Mouse (Mus musculus) MEL (cell line): ENCODE results near the gene Grik1. TPM values are rescaled to one million over a fixed set of nuclear protein-coding genes. Genes with fewer than 3 reads are reported as not detected.

ENCODE experiments used
- DNase-seq: peaks from one replicate; pipeline ENCODE4 v3.0.0; 2011; ENCODE audit warnings: low read depth, low spot score
- H3K27ac ChIP-seq: 2 replicates; pipeline ENCODE4 v1.5.1; 2012; ENCODE audit warnings: low read depth, mild to moderate bottlenecking, control low read depth, low read length, moderate library complexity; ENCODE audit not compliant: control insufficient read depth
- H3K27me3 ChIP-seq, 2 experiments: fragments of 150-350 bp in 1 of 2; sonication (generic) in 1 of 2; 2 replicates each; pipeline ENCODE4 v1.6.1; 2012; ENCODE audit warnings: low read length in 2 of 2, mild to moderate bottlenecking in 2 of 2, improper control_type of control experiment in 1 of 2, moderate library complexity in 1 of 2; ENCODE audit not compliant: insufficient read depth in 2 of 2, control insufficient read depth in 1 of 2
- H3K36me3 ChIP-seq, 2 experiments: 2 replicates each; pipeline ENCODE4 v1.6.1; 2012 to 2014; ENCODE audit warnings: low read length in 2 of 2, improper control_type of control experiment in 1 of 2, inconsistent platforms in 1 of 2, mild to moderate bottlenecking in 1 of 2; ENCODE audit not compliant: insufficient read depth in 2 of 2, control insufficient read depth in 1 of 2
- H3K4me1 ChIP-seq, 2 experiments: fragments of 150-350 bp in 1 of 2; sonication (generic) in 1 of 2; 2 replicates each; pipeline ENCODE4 v1.6.1; 2012; ENCODE audit warnings: low read length in 2 of 2, improper control_type of control experiment in 1 of 2, mild to moderate bottlenecking in 1 of 2; ENCODE audit not compliant: insufficient read depth in 2 of 2, control insufficient read depth in 1 of 2
- H3K4me3 ChIP-seq, 2 experiments: fragments of 150-350 bp in 1 of 2; sonication (generic) in 1 of 2; 2 replicates each; pipeline ENCODE4 v1.5.1; 2012; ENCODE audit warnings: low read depth in 2 of 2, low read length in 2 of 2, mild to moderate bottlenecking in 2 of 2, moderate library complexity in 2 of 2, control low read depth in 1 of 2, improper control_type of control experiment in 1 of 2; ENCODE audit not compliant: control insufficient read depth in 1 of 2, insufficient read depth in 1 of 2
- H3K79me2 ChIP-seq: 2 replicates; pipeline ENCODE4 v1.6.1; 2012; ENCODE audit warnings: mild to moderate bottlenecking, low read length, moderate library complexity; ENCODE audit not compliant: control insufficient read depth, poor library complexity, insufficient read depth
- H3K9ac ChIP-seq: 2 replicates; pipeline ENCODE4 v1.6.1; 2012; ENCODE audit warnings: low read depth, mild to moderate bottlenecking, control low read depth, low read length, moderate library complexity; ENCODE audit not compliant: control insufficient read depth, poor library complexity, severe bottlenecking
- H3K9me3 ChIP-seq: fragments of 150-350 bp; sonication (generic); replicated peaks from 2 replicates; pipeline ENCODE4 v1.6.1; 2012; ENCODE audit warnings: mild to moderate bottlenecking, low read length, improper control_type of control experiment, moderate library complexity; ENCODE audit not compliant: insufficient read depth
- BHLHE40 ChIP-seq: IDR thresholded peaks from 2 replicates; pipeline ENCODE4 v1.6.1; 2012; ENCODE audit warnings: low read depth, mild to moderate bottlenecking, inconsistent platforms, low read length, improper control_type of control experiment, borderline replicate concordance
- CHD1 ChIP-seq: IDR thresholded peaks from 2 replicates; pipeline ENCODE4 v1.6.1; 2012; ENCODE audit warnings: low read depth, mild to moderate bottlenecking, inconsistent platforms, low read length, improper control_type of control experiment
- CTCF ChIP-seq, 3 experiments: IDR thresholded peaks in 2 of 3; conservative IDR thresholded peaks in 1 of 3; 2 replicates each; pipeline ENCODE4 v1.5.1; 2011 to 2012; ENCODE audit warnings: low read length in 3 of 3, low read depth in 2 of 3, mild to moderate bottlenecking in 2 of 3, improper control_type of control experiment in 1 of 3, inconsistent platforms in 1 of 3, mixed read lengths in 1 of 3, moderate library complexity in 1 of 3; ENCODE audit not compliant: control insufficient read depth in 1 of 3, insufficient read depth in 1 of 3, poor library complexity in 1 of 3, severe bottlenecking in 1 of 3
- ELF1 ChIP-seq: IDR thresholded peaks from 2 replicates; pipeline ENCODE4 v1.6.1; 2014; ENCODE audit warnings: low read depth, mild to moderate bottlenecking, inconsistent platforms, low read length, improper control_type of control experiment, moderate library complexity
- EP300 ChIP-seq, 2 experiments: IDR thresholded peaks; 2 replicates each; pipeline ENCODE4 v1.6.1; 2011; ENCODE audit warnings: improper control_type of control experiment in 2 of 2, low read length in 2 of 2, low read depth in 1 of 2, mild to moderate bottlenecking in 1 of 2
- ETS1 ChIP-seq: IDR thresholded peaks from 2 replicates; pipeline ENCODE4 v1.6.1; 2012; ENCODE audit warnings: low read depth, mild to moderate bottlenecking, inconsistent platforms, low read length, improper control_type of control experiment, moderate library complexity
- HCFC1 ChIP-seq: IDR thresholded peaks from 2 replicates; pipeline ENCODE4 v1.6.1; 2012; ENCODE audit warnings: low read depth, mild to moderate bottlenecking, inconsistent platforms, low read length, improper control_type of control experiment, moderate library complexity
- JUND ChIP-seq: IDR thresholded peaks from 2 replicates; pipeline ENCODE4 v1.6.1; 2011; ENCODE audit warnings: low read depth, mild to moderate bottlenecking, improper control_type of control experiment, low read length
- MAFK ChIP-seq: IDR thresholded peaks from 2 replicates; pipeline ENCODE4 v1.6.1; 2011; ENCODE audit warnings: low read depth, mild to moderate bottlenecking, low read length, improper control_type of control experiment, borderline replicate concordance
- MXI1 ChIP-seq: IDR thresholded peaks from 2 replicates; pipeline ENCODE4 v1.6.1; 2011; ENCODE audit warnings: mild to moderate bottlenecking, low read depth, low read length, improper control_type of control experiment
- MYC ChIP-seq: IDR thresholded peaks from 2 replicates; pipeline ENCODE4 v1.6.1; 2011; ENCODE audit warnings: low read depth, mild to moderate bottlenecking, low read length, improper control_type of control experiment, moderate library complexity
- POLR2AphosphoS5 ChIP-seq: IDR thresholded peaks from 2 replicates; pipeline ENCODE4 v1.6.1; 2012; ENCODE audit warnings: low read depth, borderline replicate concordance, mild to moderate bottlenecking, inconsistent platforms, low read length, moderate library complexity, mixed read lengths
- RAD21 ChIP-seq: IDR thresholded peaks from 2 replicates; pipeline ENCODE4 v1.6.1; 2011; ENCODE audit warnings: mild to moderate bottlenecking, low read depth, low read length, improper control_type of control experiment
- SIN3A ChIP-seq: IDR thresholded peaks from 2 replicates; pipeline ENCODE4 v1.6.1; 2012; ENCODE audit warnings: low read length, improper control_type of control experiment, inconsistent platforms
- SMC3 ChIP-seq: IDR thresholded peaks from 2 replicates; pipeline ENCODE4 v1.6.1; 2011; ENCODE audit warnings: low read depth, low read length, improper control_type of control experiment
- TAL1 ChIP-seq: IDR thresholded peaks from 2 replicates; pipeline ENCODE4 v1.6.1; 2012; ENCODE audit warnings: mild to moderate bottlenecking, inconsistent platforms, low read length, moderate library complexity, mixed read lengths
- TBP ChIP-seq: IDR thresholded peaks from 2 replicates; pipeline ENCODE4 v1.8.0; 2011; ENCODE audit warnings: low read depth, low read length, improper control_type of control experiment
- UBTF ChIP-seq: IDR thresholded peaks from 2 replicates; pipeline ENCODE4 v1.6.1; 2012; ENCODE audit warnings: low read depth, mild to moderate bottlenecking, inconsistent platforms, low read length, improper control_type of control experiment, moderate library complexity, borderline replicate concordance; ENCODE audit not compliant: insufficient read depth
- USF1 ChIP-seq: IDR thresholded peaks from 2 replicates; pipeline ENCODE4 v1.6.1; 2014; ENCODE audit warnings: low read depth, mild to moderate bottlenecking, inconsistent platforms, low read length, improper control_type of control experiment, moderate library complexity
- ZNF384 ChIP-seq: IDR thresholded peaks from 2 replicates; pipeline ENCODE4 v1.6.1; 2012; ENCODE audit warnings: low read depth, mild to moderate bottlenecking, inconsistent platforms, low read length, improper control_type of control experiment
- polyA plus RNA-seq, 2 experiments: library from polyadenylated mRNA; stranded (reverse) in 1 of 2; unstranded in 1 of 2; fragments of >175 nt in 1 of 2; fragments of >200 nt in 1 of 2; gene quantifications; 2 replicates each; pipeline versions ENCODE4 v1.2.1 to v1.2.4; 2012; ENCODE audit warnings: low replicate concordance in 2 of 2, low read depth in 1 of 2; ENCODE audit not compliant: insufficient read length in 2 of 2, insufficient read depth in 1 of 2, missing spikeins in 1 of 2
- total RNA-seq: library from RNA; depleted of rRNA; stranded (reverse); fragments of 300-350 nt; gene quantifications from 2 replicates; pipeline ENCODE4 v1.2.3, GENCODE M21; 2012

Gene Grik1
- total and polyA plus RNA-seq, 3 experiments, result not detected

GRCm38 (mm10) chr16:87988805-87989204 lies 301.3 kb downstream of the Grik1 start:
- Histone ChIP-seq H3K4me3 (no peak overlapping the region), H3K79me2 (no peaks in the 10 kb centered on the region), H3K4me1 (no peaks in the 10 kb centered on the region), H3K27me3 (no peaks in the 10 kb centered on the region), H3K9me3 (no peaks in the 10 kb centered on the region), H3K27ac (no peak overlapping the region), H3K36me3 (no peaks in the 10 kb centered on the region), H3K9ac (no peak overlapping the region)
- DNase-seq, result no peak
- no peak for TF ChIP-seq MXI1
- TF ChIP-seq POLR2AphosphoS5, result no peak
- TF ChIP-seq TAL1, result no peak
- no peak for TF ChIP-seq HCFC1
- TF ChIP-seq JUND, result no peak
- TF ChIP-seq MAFK, result no peak
- no peak for TF ChIP-seq MYC
- no peak for TF ChIP-seq BHLHE40
- TF ChIP-seq CTCF (IDR thresholded peaks at IDR 0.05 in 2 of 3, conservative IDR thresholded peaks at IDR 0.05 in 1 of 3; ENCODE audit: control insufficient read depth in 1 of 3, insufficient read depth in 1 of 3, low read depth in 2 of 3, low read length in 3 of 3, poor library complexity in 1 of 3, severe bottlenecking in 1 of 3), result no peak
- no peak for TF ChIP-seq CHD1
- no peak for TF ChIP-seq SIN3A
- TF ChIP-seq ETS1, result no peak
- TF ChIP-seq SMC3, result no peak
- TF ChIP-seq ELF1, result no peak
- no peak for TF ChIP-seq UBTF

GRCm38 (mm10) chr16:87984201-87984870 lies 305.7 kb downstream of the Grik1 start:
- Histone ChIP-seq H3K4me3 (no peak overlapping the region), H3K9ac (no peak overlapping the region), H3K27me3 (no peaks in the 10 kb centered on the region), H3K36me3 (no peaks in the 10 kb centered on the region), H3K27ac (no peak overlapping the region), H3K79me2 (no peaks in the 10 kb centered on the region), H3K9me3 (no peaks in the 10 kb centered on the region)
- no peak for DNase-seq
- no peak for TF ChIP-seq EP300 (IDR thresholded peaks at IDR 0.05; ENCODE audit: low read depth in 1 of 2, low read length in 2 of 2)
- no peak for TF ChIP-seq UBTF
- TF ChIP-seq USF1, result no peak
- TF ChIP-seq TBP, result no peak
- TF ChIP-seq HCFC1, result no peak
- TF ChIP-seq ZNF384, result no peak
- no peak for TF ChIP-seq CTCF (IDR thresholded peaks at IDR 0.05 in 2 of 3, conservative IDR thresholded peaks at IDR 0.05 in 1 of 3; ENCODE audit: control insufficient read depth in 1 of 3, insufficient read depth in 1 of 3, low read depth in 2 of 3, low read length in 3 of 3, poor library complexity in 1 of 3, severe bottlenecking in 1 of 3)
- no peak for TF ChIP-seq TAL1
- no peak for TF ChIP-seq RAD21
- TF ChIP-seq SMC3, result no peak
- TF ChIP-seq, all 39 proteins: peak for 0
- no peaks in the 10 kb centered on the region for H3K4me1 ChIP-seq
